In genomic region chr14:47986483-47986882, GRCm38 (mm10) we compare ENCODE assay signal across 9 mouse cellular contexts.
DNase-seq lines count a peak whose midpoint lies in the region; ATAC-seq and TF ChIP-seq lines count a peak whose summit lies in the region.
"Had no signal": no experiment of that assay in that cellular context is flagged by ENCODE, and none has a peak within 500 bp of the region (broad histone marks: within the 10 kb centered on the region; RNA-seq: fewer than 3 reads in every experiment).

No protein-coding gene starts in this region.

- no peaks in the 10 kb centered on the region for H3K27me3 ChIP-seq in kidney, embryonic 14.5 days (ENCODE audit: control insufficient read depth, insufficient read depth, low read length)
- H3K27me3 ChIP-seq in kidney, adult 2 months (replicated peaks; ENCODE audit: control insufficient read depth, insufficient read depth, low read length): no peaks in the 10 kb centered on the region
- no peaks in the 10 kb centered on the region for H3K27me3 ChIP-seq in embryonic facial prominence, embryonic 10.5 days (replicated peaks; ENCODE audit: low read depth, poor library complexity, severe bottlenecking)
- H3K27me3 ChIP-seq in forebrain, embryonic 16.5 days (replicated peaks; ENCODE audit: control insufficient read depth, insufficient read depth, low read length): no peaks in the 10 kb centered on the region

- no peak overlapping the region for H3K4me2 ChIP-seq in kidney, embryonic 14.5 days (replicated peaks; ENCODE audit: low read depth, low read length)
- H3K4me2 ChIP-seq in forebrain, embryonic 16.5 days (ENCODE audit: low read length): no peak overlapping the region

- no peak for TF ChIP-seq CTCF in kidney, adult 2 months (conservative IDR thresholded peaks at IDR 0.05; ENCODE audit: insufficient read depth, insufficient read length, low read depth, low read length)

- DNase-seq in kidney, adult 2 months: no peak
- peak; percentile 79 for DNase-seq in NIH3T3 (ENCODE audit: low read depth)
- DNase-seq in embryonic facial prominence, embryonic 10.5 days (ENCODE audit: low spot score): peak; percentile 32
- DNase-seq in lung, postnatal 10 days: peak; percentile 11
- DNase-seq in right cerebral cortex, adult 2 months (ENCODE audit: low spot score in 2 of 2): no peak
- DNase-seq in adrenal gland, adult 8-10 months: no peak
- DNase-seq: layer of hippocampus, postnatal 36 days had no signal

- no peak overlapping the region for H3K9ac ChIP-seq in kidney, embryonic 14.5 days (ENCODE audit: low read depth, low read length)
- H3K9ac ChIP-seq in forebrain, embryonic 16.5 days (replicated peaks; ENCODE audit: low read depth, low read length): no peak overlapping the region

- no peaks in the 10 kb centered on the region for H3K9me3 ChIP-seq in kidney, embryonic 14.5 days (ENCODE audit: control insufficient read depth, low read length)
- H3K9me3 ChIP-seq in embryonic facial prominence, embryonic 10.5 days: no peaks in the 10 kb centered on the region; the same call in 1 of the 2 replicates
- peaks cover 2% of the 10 kb centered on the region; the same call in 1 of the 2 replicates for H3K9me3 ChIP-seq in forebrain, embryonic 16.5 days (ENCODE audit: control insufficient read depth, low read length)

- 5% methylated on average over 3 of the region's 3 CpGs for WGBS in kidney, embryonic 14.5 days
- 38% methylated on average over 3 of the region's 3 CpGs for WGBS in kidney, adult 2 months
- WGBS in embryonic facial prominence, embryonic 10.5 days: 20% methylated on average over 3 of the region's 3 CpGs
- 33% methylated on average over 3 of the region's 3 CpGs for WGBS in forebrain, embryonic 16.5 days

- H3K4me1 ChIP-seq in kidney, embryonic 14.5 days (ENCODE audit: control insufficient read depth, insufficient read depth, low read length): peaks cover 4% of the 10 kb centered on the region; the same call in 1 of the 2 replicates
- no peaks in the 10 kb centered on the region for H3K4me1 ChIP-seq in kidney, adult 2 months (ENCODE audit: control insufficient read depth, insufficient read depth, low read length)
- peaks cover 30% of the 10 kb centered on the region for H3K4me1 ChIP-seq in embryonic facial prominence, embryonic 10.5 days
- peaks cover 24% of the 10 kb centered on the region for H3K4me1 ChIP-seq in forebrain, embryonic 16.5 days (replicated peaks; ENCODE audit: control insufficient read depth, insufficient read depth, low read length)

- no peak for TF ChIP-seq POLR2A in kidney, adult 2 months (IDR thresholded peaks at IDR 0.05; ENCODE audit: low read depth, low read length)

- no peaks in the 10 kb centered on the region for H3K36me3 ChIP-seq in kidney, embryonic 14.5 days (ENCODE audit: control insufficient read depth, insufficient read depth, low read length)
- H3K36me3 ChIP-seq in kidney, adult 2 months (ENCODE audit: control insufficient read depth, insufficient read depth, low read length): no peaks in the 10 kb centered on the region
- no peaks in the 10 kb centered on the region for H3K36me3 ChIP-seq in embryonic facial prominence, embryonic 10.5 days (replicated peaks)
- H3K36me3 ChIP-seq in forebrain, embryonic 16.5 days (ENCODE audit: control insufficient read depth, insufficient read depth): no peaks in the 10 kb centered on the region

- no peak overlapping the region for H3K4me3 ChIP-seq in kidney, embryonic 14.5 days (ENCODE audit: low read length)
- H3K4me3 ChIP-seq in kidney, adult 2 months (ENCODE audit: insufficient read depth, low read depth, low read length): no peak overlapping the region
- no peak overlapping the region for H3K4me3 ChIP-seq in embryonic facial prominence, embryonic 10.5 days
- H3K4me3 ChIP-seq in forebrain, embryonic 16.5 days (replicated peaks; ENCODE audit: low read length): no peak overlapping the region

- no peak overlapping the region for H3K27ac ChIP-seq in kidney, embryonic 14.5 days (ENCODE audit: low read depth, low read length)
- no peak overlapping the region for H3K27ac ChIP-seq in kidney, adult 2 months (ENCODE audit: insufficient read depth, low read depth, low read length)
- no peak overlapping the region for H3K27ac ChIP-seq in embryonic facial prominence, embryonic 10.5 days (replicated peaks)
- H3K27ac ChIP-seq in forebrain, embryonic 16.5 days (ENCODE audit: low read length): no peak overlapping the region

- peak; percentile 81; the same call in 1 of the 2 replicates for ATAC-seq in kidney, embryonic 14.5 days (ENCODE audit: low FRiP score, low TSS enrichment)
- no peak for ATAC-seq in forebrain, embryonic 16.5 days

Comparison
In these comparisons a context has a peak if more than half of its experiments do, and no peak if none do; other contexts are left out.
1. DNase-seq: peak in NIH3T3 (single experiment), embryonic facial prominence, embryonic 10.5 days (single experiment) and lung, postnatal 10 days (single experiment); none in kidney, adult 2 months (single experiment), right cerebral cortex, adult 2 months (0 of 2) and adrenal gland, adult 8-10 months (single experiment).